Mouse (Mus musculus) megakaryocyte, embryonic 14.5 days (primary cell): ENCODE data around the gene Epb41l2.

Experiments used
- FLI1 ChIP-seq: IDR thresholded peaks from 2 replicates; pipeline ENCODE4 v1.6.1; 2012; ENCODE audit warnings: low read length, inconsistent platforms, mixed read lengths
- GATA1 ChIP-seq: IDR thresholded peaks from 3 replicates; pipeline ENCODE4 v1.6.1; 2012; ENCODE audit warnings: mixed read lengths, low read length, inconsistent platforms, borderline replicate concordance

DNA sequence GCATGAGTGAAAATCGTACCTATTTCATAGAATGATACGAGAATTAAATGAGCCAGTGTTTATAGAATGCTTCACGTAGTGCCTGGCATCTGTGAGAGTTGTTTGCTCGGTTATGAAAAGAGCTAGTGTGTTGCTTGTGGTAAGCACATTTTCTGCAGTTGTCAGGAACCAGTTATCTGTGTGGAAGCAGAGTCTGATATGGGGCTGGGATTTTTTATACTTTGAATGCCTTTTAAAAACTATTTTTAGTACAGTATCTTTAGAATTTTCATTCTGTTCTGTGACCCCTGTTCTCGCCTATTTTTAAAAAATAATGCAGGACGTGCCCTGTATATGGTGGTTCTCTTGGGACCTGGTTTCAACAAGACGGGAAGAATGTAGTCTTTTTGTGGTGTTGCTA is 6.1 kb downstream of the Epb41l2 start:
- TF ChIP-seq GATA1 (no peak), FLI1 (no peak)
